Mouse (Mus musculus) ES-E14 (cell line): Measurements from ENCODE around the gene Spata5.

ENCODE experiments used
- CHD2 ChIP-seq: IDR thresholded peaks from 2 replicates; pipeline ENCODE4 v1.6.1; 2014; ENCODE audit warnings: mild to moderate bottlenecking, low read depth, low read length, inconsistent platforms
- HCFC1 ChIP-seq: IDR thresholded peaks from 2 replicates; pipeline ENCODE4 v1.6.1; 2012; ENCODE audit warnings: low read length, inconsistent platforms, borderline replicate concordance; ENCODE audit not compliant: insufficient read depth
- ZNF384 ChIP-seq: IDR thresholded peaks from 2 replicates; pipeline ENCODE4 v1.6.1; 2012; ENCODE audit warnings: low read depth, low read length, inconsistent platforms

DNA sequence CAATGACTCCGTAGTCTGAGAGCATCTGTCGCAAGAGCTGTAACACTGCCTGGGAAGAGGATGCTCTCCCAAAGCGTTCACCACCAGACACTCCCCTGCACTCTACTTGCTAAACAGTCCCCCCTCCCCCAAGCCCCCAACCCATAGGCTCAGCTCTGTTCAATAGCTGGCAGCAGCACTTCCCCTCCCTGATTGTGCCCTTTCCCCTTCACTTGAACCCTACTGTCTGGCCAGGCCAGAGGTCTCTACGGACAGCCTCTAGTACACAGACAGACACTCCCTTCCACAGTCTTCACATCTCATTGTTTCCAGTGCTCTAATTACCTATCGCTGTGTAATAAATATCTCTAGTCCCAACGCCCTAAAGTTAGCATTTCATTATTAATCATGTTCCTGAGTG, 41.8 kb upstream of the Spata5 start:
- TF ChIP-seq HCFC1 (no peak), CHD2 (no peak), ZNF384 (no peak)
